Mouse (Mus musculus) lung, postnatal 4 days (tissue): ENCODE data around the gene Myl7.
"Not testable (repeated sequence)": the region's sequence is repeated elsewhere in the genome, so short reads cannot be mapped to it uniquely, and the experiment has no call there.

Experiments
- DNase-seq, 2 experiments: peaks; one replicate each; pipeline ENCODE4 v3.0.0; 2021

Gene Myl7

DNA sequence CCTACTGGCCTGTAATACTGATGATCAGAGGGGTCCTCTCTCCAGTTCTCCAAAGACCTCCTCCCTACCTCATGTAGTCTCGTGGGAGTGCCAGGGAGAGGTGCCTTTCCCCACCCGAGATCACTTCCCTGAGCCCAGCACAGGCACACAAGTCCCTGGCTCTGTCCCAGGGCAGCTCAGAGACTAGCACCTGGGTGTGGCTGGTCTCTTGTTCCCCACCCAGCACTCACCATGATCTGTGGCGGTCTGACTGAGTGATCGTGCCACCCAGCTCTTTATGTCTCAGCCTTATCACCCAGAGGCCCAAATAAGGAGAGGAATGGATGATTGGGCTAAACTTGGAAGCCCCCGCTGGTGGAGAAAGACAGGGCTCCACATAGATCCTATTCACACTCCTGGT is at the start of gene Myl7:
Gene Myl7, minus strand, starts transcription at position 252 of the 400 bp plus-strand sequence.
- DNase-seq = no peak

DNA sequence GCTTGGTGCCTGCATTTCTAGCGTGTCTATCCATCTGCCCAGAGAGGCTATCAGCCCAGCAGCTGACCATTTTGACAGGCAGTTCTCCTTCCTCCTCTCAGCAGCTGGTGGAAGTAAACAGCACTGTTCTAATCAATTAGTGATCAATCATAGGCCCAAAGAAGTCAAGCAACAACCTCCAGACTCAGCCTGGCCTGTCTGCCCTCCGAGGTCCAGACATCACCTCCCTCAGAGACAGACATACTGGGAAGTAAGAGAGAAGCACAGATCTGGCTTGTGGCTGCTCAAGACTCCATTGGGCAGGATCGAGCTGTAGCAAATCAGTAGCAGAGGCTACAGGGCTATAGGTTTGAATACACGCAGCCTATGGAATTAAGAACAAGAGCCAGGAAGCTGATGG is 49.2 kb upstream of the Myl7 start:
- no peak for DNase-seq

DNA sequence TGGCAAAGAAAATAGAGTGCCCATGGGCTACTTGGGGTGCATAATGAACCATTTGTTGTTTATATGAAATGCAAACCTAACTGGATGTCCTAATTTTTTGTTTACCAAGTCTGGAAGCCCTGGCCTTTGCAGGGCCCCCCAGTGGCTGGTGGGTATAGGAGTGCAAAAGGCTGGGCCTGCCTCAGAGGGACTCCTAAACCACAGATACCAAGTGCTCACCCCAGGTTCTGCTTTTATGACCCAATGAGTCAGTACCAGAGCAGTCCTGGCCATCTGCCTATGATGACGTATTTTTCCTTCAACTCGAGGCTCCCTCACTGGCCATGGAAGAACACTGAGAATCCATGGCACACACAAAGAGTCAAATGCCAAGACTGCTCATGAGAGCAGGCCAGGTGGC is 46.5 kb upstream of the Myl7 start:
- peak in 1 of 2 experiments; percentile 17 for DNase-seq

DNA sequence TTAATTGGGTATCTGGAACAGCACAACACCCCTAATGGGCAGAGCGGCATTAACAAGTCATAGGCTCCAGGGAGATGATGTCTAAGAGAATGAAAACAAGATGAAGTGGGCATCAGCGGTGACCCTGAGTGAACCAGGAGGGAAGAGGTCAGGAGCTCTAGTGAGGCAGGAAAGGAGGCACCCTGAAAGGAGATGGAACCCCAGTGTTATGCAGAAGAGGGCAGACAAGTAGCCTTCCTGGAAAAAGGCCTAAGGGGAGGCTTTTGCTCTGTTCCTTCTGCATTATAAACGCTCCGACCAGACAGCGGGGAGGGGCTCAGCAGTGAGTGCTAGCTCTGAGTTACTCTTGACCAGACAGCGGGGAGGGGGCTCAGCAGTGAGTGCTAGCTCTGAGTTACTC is 44.4 kb upstream of the Myl7 start:
- DNase-seq = no peak

DNA sequence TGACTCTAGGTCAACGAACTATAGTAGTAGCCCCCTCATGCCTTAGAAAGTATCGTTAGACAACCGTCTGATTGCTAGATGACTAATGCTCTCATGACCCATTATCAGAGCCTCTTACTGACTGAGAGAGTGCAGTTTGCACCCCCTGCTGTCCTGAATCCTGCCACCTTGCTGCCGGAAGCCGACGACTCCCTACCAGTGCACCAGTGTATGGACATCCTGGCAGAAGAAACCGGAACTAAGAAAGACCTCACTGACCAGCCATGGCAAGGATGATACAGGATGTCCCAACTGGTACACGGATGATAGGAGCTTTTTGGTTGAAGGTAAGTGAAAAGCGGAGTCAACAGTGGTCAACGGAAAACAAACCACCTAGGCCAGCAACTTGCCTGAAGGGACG is 35.9 kb upstream of the Myl7 start:
- not testable (repeated sequence) for DNase-seq

DNA sequence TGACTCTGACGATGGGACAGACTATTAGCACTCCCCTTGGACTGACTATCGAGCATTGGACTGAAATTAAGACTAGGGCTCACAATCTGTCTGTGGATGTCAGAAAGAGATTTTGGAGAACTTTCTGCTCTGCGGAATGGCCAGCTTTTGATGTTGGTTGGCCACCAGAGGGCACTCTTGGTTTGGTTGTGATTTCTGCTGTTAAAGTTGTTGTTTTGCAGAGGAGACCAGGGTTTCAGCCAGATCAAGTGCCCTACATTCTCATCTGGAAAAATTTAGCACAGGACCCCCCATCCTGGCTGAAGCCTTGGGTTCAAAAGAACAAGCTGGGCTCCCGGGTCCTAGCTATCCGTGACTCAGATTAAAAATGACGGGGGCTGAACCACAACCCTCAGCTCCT is 33.4 kb upstream of the Myl7 start:
- DNase-seq = peak in 1 of 2 experiments; percentile 44

DNA sequence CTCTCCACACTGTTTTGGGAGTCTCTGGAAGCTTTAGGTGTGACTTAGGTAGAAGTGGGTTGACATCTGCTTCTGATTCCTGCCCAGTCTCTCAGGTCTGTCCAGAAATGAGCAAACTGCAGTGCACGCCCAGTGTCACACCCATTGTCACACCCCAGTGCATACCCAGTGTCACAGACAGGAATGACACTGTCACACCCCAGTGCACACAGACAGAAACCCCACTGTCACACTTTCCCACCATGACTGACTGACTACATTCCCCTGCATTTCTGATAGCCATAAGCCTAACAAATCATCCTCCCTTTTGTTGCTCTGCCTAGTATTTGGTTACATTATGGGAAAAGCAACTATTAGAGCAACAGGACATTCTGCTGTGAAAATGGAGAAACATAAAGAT is 32.0 kb upstream of the Myl7 start:
- DNase-seq = no peak

DNA sequence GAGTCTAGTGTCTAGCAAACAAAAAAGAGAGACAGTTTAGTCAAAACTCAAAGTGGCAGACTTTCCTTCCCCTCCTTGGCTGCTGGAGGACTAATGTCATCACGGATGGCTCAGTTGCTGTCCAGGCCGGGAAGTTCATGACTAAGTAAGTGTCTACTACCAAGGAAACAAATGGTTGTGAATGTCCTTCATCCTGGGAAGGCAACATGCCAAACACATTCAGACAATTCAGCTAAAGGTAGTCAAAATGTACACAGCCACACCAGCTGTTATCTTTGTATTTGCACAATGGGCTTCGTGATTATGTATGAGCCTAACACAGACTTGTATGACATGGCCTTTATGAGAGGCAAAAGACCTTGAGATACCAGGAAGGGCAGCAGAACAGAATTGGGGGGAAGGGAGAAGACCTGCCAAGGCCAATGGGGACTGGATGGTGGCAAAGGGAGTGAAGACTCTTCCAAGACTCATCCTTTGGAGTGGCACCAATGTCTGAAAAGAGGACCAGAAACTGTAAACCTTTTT is 28.2 kb upstream of the Myl7 start:
- no peak for DNase-seq

DNA sequence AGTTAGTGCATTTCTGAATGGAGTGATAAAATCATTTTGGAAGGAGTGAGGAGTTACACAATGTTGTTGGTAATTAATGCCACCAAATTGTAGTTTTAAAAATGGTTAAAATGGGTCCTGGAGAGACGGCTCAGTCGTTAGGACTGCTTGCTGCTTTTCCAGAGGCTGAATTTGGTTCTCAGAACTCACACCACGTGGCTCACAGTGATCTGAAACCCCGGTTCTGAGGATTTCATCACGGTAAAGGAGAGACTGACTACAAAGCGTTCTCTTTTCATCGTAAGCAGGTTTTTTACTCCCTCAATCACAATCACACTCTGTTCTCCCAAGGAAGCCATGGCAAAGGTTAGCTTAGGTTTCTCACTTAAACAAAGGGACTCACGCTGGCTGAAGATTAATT is 26.1 kb upstream of the Myl7 start:
- DNase-seq = no peak

DNA sequence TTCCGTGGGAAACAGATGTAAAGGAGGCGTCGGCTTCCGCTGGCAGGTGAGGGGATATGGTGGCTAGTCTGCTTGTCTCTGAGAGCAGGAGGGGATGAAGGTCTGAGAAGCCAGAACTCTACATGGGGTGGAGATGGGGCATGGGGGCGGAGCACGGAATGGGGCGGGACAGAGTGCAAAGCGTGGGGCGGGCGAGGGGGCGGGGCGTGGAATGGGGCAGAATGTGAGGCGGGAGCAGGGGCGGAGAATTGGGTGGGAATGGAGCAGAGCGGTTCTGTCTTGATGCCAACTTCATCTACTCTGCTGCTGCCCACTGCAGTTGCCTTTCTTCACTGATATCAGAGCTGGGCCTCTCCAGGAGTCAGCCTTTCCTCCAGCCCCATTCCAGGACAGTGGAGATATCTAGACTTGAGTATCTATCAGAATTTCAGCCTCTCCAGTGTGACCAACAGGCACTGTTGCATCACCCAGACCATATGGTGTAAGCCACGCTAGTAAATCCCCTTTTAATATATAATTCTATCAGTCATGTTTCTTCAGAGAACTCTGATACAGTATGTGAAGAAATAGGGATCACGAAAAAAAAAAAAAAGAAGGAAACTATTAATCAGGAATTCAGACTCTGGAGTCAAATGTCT is 21.9 kb upstream of the Myl7 start:
- peak; percentile 29 to 37 for DNase-seq

DNA sequence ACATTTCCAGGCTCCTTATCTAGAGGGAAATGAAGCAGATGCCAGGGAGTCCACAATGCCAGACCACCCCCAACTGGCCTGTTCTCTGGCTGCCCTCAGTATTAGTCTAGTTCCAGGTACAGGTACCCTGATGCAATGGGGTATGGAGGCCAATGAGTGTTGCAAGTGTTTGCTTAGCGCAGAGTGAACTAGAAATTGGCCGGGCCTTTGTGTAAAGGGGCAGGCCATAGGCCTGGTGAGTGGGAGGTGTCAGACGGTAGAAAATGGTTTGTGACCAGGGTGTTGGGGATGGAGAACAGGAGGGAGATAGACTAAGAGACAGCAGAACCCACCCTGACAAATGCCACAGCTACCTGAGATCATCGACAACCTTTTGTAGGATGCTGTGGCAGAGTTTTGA is 21.0 kb upstream of the Myl7 start:
- no peak for DNase-seq

DNA sequence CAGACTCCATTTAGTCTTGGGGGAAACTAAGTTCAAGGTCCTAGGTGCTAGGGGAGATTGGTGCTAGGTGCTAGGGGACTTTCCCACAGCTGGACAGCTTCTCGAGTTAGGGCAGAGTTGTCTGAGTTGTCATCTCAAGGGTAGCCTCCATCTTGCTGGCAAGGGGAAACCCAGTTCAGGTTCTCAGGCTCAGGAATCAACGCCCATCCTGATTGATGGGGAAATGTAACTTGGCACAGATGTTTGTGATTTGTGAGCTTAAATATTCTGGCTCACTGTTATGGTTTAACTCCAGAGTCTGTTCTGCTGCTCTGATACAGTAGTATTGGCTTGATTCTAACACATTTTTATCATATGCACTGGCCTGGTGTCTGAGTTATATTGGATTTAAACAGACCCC is 19.5 kb upstream of the Myl7 start:
- DNase-seq = no peak

DNA sequence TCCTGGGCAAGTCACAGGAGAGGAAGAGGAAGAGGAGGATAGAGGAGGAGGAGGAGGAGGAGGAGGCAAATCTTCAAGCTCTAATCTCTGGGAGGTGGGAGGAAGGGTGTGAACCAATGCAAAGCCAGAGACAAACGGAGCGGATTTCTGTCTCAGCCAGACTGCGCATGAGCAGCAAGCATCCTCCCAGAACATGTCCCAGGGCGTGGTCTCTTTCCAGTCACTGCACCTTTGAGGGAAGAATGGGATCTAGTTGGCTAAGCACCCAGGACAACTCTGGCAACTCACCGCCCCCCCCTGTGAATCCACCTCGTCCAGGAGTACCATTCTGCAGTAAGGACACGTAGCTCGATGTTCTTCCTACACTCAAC is 17.6 kb upstream of the Myl7 start:
- DNase-seq = no peak

DNA sequence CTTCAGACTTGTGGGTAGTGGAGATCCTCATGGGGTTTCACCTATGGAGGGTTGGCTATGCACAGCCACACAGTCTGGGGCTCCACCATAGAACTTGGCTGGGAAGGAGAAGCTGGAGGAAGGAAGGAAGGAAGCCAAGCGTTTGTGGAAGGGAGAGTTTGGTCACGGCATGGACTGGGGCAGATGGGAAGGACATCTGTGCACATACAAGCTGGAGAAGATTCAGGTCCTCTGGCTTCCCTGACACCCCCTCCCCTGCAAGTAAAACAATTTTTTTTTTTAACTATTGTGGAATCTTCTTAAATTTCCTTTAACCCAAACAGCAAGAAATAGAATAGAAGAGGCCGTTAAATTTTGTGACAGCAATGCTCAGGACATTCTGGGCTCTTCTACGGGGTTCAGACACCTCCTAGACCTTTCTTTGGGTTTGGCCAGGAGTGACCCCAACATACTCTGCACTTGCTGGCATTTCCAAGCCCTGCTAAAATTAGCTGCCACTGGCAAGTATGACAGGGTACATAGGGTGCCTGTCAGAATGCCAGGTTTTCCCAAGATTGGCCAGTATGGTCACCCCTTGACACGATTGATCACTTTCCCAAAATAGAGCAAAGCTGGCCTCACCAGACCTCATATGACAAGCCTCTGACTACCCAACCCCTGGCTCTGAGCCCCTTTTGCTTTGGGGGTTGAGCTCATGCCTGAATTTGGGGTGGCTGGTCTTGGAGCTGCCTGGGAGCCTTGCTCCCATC is 17.0 kb upstream of the Myl7 start:
- DNase-seq = no peak

DNA sequence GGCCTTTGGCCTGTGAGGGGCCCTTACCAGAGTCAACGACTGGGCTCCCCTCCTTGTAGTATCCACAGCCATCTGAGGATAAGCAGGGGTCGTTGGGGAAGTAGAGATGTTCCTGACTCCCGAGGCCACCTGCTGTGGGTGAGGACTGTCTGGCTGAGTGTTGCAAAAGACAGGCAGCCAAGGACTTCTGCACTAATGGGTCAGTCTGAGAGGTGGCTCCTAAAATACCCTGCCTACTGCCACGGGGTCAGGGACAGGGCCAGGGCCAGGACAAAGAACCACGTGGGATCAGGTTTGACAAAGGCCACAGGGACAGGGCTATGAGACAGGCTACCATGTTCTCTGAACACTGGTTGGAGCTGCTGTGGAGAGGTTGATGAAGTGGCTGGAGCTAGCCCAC is 16.4 kb upstream of the Myl7 start:
- no peak for DNase-seq

DNA sequence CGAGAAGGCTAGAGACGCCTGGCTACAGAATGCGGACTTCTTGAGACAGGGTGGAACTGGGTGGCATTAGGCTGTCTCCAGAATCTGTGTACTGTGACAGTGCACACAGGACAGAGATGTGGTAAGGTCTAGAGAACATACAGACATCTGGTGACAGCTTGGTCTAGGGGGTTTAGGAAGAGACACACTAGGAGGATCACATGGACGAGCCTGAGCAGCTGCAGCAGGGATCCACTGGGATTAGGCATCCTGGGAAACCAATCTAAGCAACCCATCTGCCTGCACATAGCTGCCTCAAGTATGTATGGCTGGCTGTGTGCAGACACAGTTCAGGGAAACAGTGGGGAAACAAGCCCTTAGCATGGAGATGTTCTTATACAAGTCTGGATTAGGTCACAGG is 15.4 kb upstream of the Myl7 start:
- peak in 1 of 2 experiments; percentile 8 for DNase-seq

DNA sequence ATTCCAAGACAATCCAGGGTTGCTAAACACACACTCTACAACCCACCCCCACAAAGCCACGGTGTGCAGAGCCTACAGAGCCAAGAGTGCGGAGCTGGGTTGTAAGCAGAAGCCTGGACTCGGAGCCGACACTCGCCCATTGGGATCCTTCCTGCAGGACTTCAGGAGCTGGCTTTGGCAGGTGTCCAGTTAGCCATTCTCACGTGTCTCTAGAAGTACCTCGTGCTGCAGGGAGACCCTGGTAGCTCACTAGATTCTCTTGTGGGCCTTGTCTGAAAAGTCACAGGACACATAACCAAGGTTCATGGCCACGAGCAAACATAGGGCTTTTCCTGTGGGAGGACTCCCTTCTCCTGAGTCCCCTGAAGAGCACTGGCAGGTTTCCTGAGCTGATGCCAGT is 14.7 kb upstream of the Myl7 start:
- DNase-seq = peak in 1 of 2 experiments; percentile 22

DNA sequence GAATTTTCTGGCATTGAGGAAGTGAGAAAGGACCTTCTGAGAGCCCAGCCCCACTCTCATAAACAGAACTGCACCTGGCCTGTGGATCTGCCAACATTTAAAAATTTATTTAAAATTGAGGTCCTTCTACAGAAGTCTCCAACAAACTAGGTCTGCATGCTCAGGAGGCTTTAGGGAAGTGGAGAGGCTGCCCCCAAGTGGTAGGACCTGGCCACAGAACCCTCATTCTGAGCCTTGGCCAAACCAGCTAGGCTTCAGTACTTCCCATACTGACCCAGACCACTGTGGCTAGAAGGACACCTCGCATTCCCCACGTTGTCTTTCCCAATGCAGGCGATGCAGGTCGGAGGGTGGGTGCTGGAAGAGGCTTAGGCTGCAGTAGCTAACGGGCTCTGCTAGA is 14.1 kb upstream of the Myl7 start:
- DNase-seq = peak; percentile 65 to 68

DNA sequence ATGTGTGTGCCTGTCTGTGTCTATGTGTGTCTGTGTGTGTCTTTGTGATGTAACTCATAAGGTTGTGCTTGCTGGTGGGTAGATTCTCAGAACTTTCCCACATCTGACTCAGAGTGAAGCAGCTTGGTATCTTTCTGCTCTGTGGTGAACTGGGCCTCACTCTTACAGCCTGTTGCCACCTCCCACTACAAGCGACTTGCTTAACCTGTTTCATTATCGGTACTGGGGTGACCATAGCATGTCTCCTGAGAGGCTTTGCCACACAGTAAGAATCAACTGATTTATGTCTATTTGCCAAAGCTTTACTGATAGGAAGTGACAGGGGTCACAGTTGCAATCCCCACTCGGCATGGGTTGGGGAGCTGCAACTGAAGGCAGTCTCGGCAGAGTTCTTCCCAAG is 10.1 kb upstream of the Myl7 start:
- no peak for DNase-seq

DNA sequence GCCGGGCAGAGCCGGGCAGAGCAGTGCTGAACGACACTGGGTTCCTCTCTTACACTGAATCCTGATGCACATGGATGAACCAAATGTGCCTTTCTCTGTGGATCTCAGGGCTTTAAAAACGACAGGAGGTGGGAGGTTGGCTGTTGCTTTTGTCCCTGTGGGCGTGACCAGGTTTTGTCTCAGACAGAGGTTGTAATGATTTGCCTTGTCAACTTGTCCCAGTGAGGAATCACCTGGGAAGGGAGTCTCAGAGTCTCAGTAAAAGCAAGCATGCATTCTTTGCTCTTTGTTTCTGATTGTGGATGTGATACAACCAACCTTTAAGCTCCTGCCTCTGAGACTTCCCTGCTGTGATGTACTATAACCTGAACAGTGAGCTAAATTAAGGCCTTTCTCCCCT is 8.5 kb upstream of the Myl7 start:
- DNase-seq = peak in 1 of 2 experiments; percentile 12

DNA sequence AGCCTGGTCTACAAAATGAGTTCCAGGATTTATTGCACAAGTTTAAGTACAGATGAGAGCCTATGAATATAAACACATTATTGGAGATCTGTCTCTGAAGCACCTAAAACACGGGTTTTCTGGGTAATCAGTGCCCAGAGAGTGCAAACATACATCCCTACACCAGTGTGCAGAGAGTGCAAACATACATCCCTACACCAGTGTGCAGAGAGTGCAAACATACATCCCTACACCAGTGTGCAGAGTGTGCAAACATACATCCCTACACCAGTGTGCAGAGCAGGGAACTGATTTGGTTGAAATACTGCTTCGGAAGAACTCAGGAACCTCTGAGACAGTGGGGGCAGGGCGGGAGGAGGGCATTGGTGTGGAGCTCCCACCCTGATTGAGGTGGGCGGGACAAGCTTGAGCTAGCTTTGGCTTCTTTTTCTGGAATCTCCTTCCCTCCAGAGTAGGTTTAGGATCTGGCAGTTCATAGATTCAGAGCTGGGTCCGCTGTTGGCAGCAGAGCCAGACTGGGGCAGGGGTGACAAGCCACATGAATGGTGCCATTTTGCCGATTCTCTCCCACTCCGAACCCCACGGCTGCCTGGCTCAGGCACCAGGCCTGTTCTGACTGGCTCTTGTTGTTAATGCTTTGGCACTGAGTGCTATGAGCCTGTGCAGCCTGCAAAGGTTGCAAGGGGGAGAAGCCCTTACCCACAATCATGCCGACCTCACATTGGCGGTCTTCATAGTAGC is 7.4 kb upstream of the Myl7 start:
- DNase-seq = peak in 1 of 2 experiments; percentile 18

DNA sequence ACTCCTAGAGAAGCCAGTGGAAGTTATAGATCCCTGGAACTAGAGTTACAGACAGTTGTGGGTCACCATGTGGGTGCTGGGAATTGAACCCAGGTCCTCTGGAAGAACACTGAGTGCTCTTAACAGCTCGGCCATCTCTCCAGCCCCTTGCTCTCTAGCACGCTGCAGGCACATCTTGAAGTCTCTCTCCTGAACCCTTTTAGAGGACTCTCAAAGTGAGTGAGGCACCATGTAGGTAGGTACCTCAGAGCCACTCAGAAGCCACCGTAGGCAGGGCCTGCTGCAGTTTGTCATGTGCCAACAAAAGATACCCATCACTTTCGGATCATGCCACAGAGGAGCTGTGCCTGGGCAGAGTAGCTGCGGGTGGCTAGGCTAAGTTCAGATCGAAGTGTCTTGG is 6.3 kb upstream of the Myl7 start:
- no peak for DNase-seq

DNA sequence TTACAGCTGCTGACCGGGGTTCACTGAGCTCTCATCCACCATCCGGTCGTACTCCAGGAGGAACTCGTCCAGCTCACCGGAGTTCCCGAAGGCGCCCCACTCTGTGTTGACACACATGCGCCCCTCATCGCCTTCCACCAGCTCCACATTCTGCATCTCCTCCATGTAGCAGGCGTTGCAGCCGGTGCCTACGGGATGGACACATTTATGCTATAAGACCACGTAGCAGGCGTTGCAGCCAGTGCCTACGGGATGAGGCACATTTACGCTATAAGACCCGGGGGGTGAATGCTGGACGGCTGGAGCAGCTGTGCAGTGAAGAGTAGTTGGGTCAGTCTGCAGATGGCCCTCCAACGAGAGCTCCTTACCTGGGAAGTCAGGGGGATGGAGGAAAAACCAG is 5.8 kb upstream of the Myl7 start:
- no peak for DNase-seq

DNA sequence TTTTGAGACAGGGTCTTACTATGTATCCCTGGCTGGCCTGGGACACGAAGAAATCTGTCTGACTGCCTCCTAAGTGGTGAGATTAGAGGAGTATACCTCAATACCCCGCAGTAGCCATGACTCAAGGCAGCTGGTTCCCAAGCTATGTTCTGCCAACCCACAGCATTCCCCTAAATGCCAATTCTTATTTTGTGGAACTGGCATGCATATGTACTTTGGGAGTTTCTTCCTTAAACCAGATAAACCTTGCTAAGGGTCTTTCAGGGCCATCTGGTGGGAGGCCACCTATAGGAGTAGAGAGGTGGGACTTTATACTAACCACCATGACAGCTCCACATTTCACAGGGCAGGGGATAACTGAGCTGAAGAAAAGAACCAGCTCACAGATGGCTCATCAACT is 5.3 kb upstream of the Myl7 start:
- no peak for DNase-seq
